Mouse (Mus musculus) fibroblast of lung, adult 2 months (primary cell): ENCODE data around the gene Rdx.
A peak's percentile ranks its signal among the peaks of the same experiment; 100 is the strongest.

ENCODE experiments used
- DNase-seq: peaks from one replicate; pipeline ENCODE4 v3.0.0-alpha.2; 2011; ENCODE audit warnings: low read depth

The Rdx gene

GRCm38 (mm10) chr9:52047129-52047820, at the start of gene Rdx:
TSS of gene Rdx (plus strand) at chr9:52047173.
- DNase-seq: no peak

GRCm38 (mm10) chr9:52003501-52003900, 43.5 kb upstream of the Rdx start:
- no peak for DNase-seq

GRCm38 (mm10) chr9:52007341-52007740, 39.6 kb upstream of the Rdx start:
- no peak for DNase-seq

- DNase-seq: no peak
Measured at GRCm38 (mm10) chr9:52008511-52008910, 38.5 kb upstream of the Rdx start.

GRCm38 (mm10) chr9:52012311-52012710, 34.7 kb upstream of the Rdx start:
- DNase-seq: peak; percentile 35

- DNase-seq: no peak
Measured at GRCm38 (mm10) chr9:52012781-52013436, 34.1 kb upstream of the Rdx start.

- no peak for DNase-seq
Measured at GRCm38 (mm10) chr9:52013900-52014455, 33.0 kb upstream of the Rdx start.

- no peak for DNase-seq
Measured at GRCm38 (mm10) chr9:52017091-52017490, 29.9 kb upstream of the Rdx start.

- DNase-seq: no peak
Measured at GRCm38 (mm10) chr9:52017824-52018223, 29.1 kb upstream of the Rdx start.

- DNase-seq: no peak
Measured at GRCm38 (mm10) chr9:52018505-52018904, 28.5 kb upstream of the Rdx start.

GRCm38 (mm10) chr9:52027257-52028020, 19.5 kb upstream of the Rdx start:
- no peak for DNase-seq

- no peak for DNase-seq
Measured at GRCm38 (mm10) chr9:52028521-52029405, 18.2 kb upstream of the Rdx start.

GRCm38 (mm10) chr9:52031501-52031900, 15.5 kb upstream of the Rdx start:
- DNase-seq: no peak

- no peak for DNase-seq
Measured at GRCm38 (mm10) chr9:52037493-52037892, 9.5 kb upstream of the Rdx start.

- no peak for DNase-seq
Measured at GRCm38 (mm10) chr9:52041657-52042056, 5.3 kb upstream of the Rdx start.

GRCm38 (mm10) chr9:52046686-52047085, 287 bp upstream of the Rdx start:
- DNase-seq: no peak

- no peak for DNase-seq
Measured at GRCm38 (mm10) chr9:52047821-52048649, 1.1 kb downstream of the Rdx start.

- no peak for DNase-seq
Measured at GRCm38 (mm10) chr9:52048650-52049081, 1.7 kb downstream of the Rdx start.

- DNase-seq: no peak
Measured at GRCm38 (mm10) chr9:52049605-52050004, 2.6 kb downstream of the Rdx start.

- no peak for DNase-seq
Measured at GRCm38 (mm10) chr9:52050361-52050760, 3.4 kb downstream of the Rdx start.

GRCm38 (mm10) chr9:52052221-52052620, 5.2 kb downstream of the Rdx start:
- DNase-seq: no peak
